Mouse (Mus musculus) layer of hippocampus, postnatal 36 days (tissue): ENCODE results near the gene Gng2. TPM values are rescaled to one million over a fixed set of nuclear protein-coding genes. Genes with fewer than 3 reads are reported as not detected.

Experiments used
- DNase-seq, 2 experiments: peaks; one replicate each; pipeline ENCODE4 v3.0.0; 2022
- total RNA-seq, 2 experiments: library from RNA; stranded (reverse); gene quantifications; 2 replicates each; pipeline ENCODE4 v1.2.3; 2021

The Gng2 gene
- total RNA-seq, 2 experiments from 2014 or later: 284 to 297 TPM

GRCm38 (mm10) chr14:19858808-19859776, 118.3 kb downstream of the Gng2 start:
- peak; percentile 25 to 42 for DNase-seq

DNA sequence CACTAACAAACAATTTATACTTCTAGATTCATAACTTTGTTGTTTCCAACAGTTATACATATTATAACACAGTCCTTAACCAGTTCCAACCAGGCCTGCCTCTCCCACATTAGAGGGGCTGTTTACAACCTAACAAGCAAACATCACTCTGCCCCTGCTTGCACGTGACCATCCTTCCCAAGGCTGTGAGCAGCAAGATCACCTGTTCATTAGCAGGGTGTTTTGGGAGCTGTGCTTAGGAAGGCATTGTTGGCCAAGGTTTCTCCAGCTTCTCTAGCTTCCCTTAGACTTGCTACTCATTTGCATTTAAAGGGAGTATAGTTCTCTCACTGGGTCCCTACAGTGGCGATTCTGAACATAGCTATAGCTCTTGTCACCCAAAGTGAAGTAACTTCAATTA, 119.1 kb downstream of the Gng2 start:
- DNase-seq: no peak

DNA sequence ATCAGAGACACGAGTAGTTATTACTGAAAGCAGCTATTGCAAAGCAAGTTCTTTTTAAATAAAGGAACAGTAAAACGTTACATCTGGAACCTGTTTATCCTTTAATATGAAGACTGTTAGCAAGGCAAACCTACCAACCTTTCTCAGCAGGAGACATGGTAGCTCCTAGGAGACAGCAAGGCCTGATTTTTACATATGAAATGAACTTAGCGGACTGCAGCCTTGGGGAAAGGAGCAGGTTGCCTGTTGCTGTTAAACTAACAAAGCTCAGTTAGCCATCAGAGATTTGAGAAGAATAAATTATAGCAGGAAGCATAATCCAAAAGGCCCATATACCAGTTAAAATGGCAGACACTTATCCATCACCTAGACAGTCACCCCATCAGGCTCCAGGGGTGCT, 124.0 kb downstream of the Gng2 start:
- no peak for DNase-seq

GRCm38 (mm10) chr14:19839600-19840332, 137.7 kb downstream of the Gng2 start:
- peak; percentile 64 to 76 for DNase-seq

- no peak for DNase-seq
Measured at GRCm38 (mm10) chr14:19836289-19836688, 141.1 kb downstream of the Gng2 start.

DNA sequence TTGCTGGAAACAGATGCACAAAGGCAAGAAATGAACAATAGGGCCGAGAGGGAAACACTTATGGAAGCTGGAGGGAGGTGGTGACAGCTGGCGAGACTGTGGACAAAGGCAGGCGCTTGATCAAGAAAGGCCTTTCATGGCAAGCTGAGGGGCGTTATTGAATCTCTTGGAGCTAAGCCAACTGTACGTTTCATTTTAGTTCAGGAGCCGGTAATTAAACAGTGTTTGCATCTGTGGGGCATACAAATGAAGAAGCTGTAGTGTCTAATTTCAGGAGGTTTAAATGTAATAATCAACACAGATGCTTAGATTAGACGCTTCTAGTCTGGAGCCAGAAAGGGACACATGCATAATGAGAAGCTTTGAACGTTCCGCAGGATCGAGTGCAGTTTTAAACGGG, 151.9 kb downstream of the Gng2 start:
- DNase-seq: peak in 1 of 2 experiments; percentile 3

DNA sequence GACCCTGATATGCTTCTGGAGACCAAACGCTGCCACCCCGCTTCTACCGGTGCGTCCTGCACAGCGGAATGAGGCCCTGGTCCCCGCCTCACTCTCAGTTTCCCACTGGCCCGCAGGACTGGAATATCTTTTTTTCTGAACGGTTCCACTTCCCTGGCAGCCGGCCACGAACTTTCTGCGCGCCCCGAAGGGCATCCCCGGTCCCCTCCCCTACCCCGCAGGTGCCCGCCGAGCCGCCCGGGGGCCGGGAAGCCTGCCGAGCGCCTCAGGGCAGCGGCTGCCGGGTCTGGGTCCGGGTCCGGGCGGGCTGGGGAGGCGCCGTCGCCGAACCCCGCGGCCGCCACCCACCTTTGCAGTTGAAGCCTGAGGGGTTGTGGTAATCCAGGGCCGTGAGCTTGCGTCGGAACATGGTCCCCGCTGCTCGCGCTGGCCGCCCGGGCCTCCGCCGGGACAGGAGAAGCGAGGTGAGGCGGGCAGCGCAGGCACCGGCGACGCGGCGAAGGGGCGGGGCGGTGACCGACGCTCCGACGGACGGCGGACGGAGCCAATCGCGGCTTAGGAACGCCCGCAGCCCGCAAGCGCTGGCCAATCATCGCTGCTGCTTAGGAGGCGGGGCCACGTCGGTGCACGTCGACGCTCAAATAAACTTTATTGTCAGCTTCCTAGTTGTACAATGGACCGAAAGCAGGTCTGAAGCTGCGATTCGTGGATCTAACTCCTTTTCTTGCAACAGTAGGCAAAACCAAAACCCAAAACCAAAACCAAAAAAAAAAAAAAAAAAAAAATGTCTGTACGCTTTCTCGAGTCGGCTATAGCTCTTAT, 153.9 kb downstream of the Gng2 start, which contains the start of gene Rtraf:
Gene Rtraf, minus strand, starts transcription at position 504 of the 822 bp plus-strand sequence.
- DNase-seq: peak; percentile 89

Other genes starting within 250 kb of the Gng2 start
- gene Nid2, start 226.4 kb downstream of the Gng2 start, total RNA-seq: 1 to 10 TPM; 4.1 to 5.2 TPM
- 10 to 100 TPM; 54.6 to 55.1 TPM for gene Rtraf, start 153.8 kb downstream of the Gng2 start, total RNA-seq
- gene Saysd1, start 160.9 kb upstream of the Gng2 start, total RNA-seq: 1 to 10 TPM; 6.0 to 6.2 TPM
- gene Kcnk5, start 204.2 kb upstream of the Gng2 start, total RNA-seq: under 1 TPM; 0.25 to 0.38 TPM